Mouse (Mus musculus): Measurements from ENCODE around the gene Zfand2b. TPM values are rescaled to one million over a fixed set of nuclear protein-coding genes. Genes with fewer than 3 reads are reported as not detected.

Gene Zfand2b
- total RNA-seq (2021), result 10 to 100 TPM; 14.2 to 15.3 TPM

- intact Hi-C loops (cut with DNase I), result loop anchor here (2.0 kb wide), 1 partner anchor 26 kb away; the partner anchor contains the start of genes Cnppd1 and Retreg2
Observed at GRCm38 (mm10) chr1:75168472-75169464, at the start of gene Zfand2b. Gene Zfand2b, plus strand, starts transcription at chr1:75168646.

DNA sequence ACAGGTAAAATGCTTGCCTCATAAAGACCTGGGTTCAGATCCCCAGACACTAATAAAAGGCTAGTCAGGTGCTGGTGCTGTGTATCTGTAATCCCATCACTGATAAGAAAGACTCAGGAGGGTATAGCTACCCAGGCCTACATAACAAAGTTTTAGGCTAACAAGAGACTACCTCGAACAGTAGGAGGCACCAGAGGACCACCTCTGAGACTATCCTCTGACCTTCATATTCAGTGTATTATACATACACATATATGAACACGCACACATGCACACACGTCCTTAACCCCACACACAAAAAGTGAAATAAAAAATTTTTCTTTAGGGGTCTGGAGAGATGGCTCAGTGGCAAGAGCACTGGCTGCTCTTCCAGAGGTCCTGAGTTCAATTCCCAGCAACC, 46.2 kb upstream of the Zfand2b start:
- no peak for DNase-seq (ENCODE audit: low spot score)
- intact Hi-C loops (cut with DNase I), result no loop called here

More at GRCm38 (mm10) chr1:75168472-75169464, at the start of gene Zfand2b:
- DNase-seq (ENCODE audit: low spot score), result peak; percentile 94

DNA sequence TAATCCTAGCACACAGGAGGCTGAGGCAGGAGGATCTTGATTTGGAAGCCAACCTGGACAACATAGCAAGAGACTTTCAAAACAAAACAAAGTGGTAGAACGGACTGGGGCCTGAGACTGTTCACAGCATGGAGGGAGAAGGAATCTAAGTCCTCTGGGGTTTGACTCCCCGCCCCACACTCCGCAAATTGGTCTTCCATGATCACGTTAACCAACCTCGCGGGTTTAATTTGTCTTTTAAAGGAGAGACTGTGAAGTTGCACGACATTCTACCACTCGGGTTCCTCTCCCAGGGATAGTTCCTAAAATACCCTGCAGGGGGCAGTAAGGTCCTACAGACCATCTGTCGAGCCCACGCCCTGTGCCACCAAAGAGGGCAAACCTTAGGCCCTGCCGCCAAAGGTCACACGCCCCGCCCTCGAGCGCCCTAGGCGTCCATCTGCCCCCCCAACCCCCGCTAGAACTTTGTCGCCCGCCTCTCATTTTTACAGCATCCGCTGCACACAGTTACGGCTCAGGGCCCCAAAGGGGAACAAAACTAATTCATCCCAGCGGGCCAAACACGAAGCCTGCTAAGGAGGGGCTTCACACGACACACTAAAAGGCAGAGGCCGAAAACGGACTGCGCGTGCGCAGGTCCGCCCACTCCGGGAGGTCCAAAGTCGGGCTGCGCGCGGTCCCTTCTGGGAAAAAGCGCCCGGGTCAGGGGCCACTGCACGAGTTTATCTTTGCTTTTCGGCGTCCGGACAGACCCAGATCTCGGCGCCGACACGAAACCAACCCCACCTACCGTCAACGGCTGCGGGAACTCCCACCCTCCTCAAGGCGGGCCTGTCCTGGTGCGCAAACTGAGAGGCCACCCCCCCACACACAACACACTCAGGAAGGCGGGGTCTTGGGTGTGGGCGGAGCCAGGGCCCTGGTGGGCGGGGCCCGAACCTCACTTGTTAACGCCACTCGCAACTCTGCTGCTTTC, 43.8 kb upstream of the Zfand2b start, which contains the start of gene Nhej1:
Nhej1 (minus strand) TSS at position 855 of the 976 bp plus-strand sequence.
- DNase-seq (ENCODE audit: low spot score), result peak; percentile 85
- intact Hi-C loops (cut with DNase I), result no loop called here

DNA sequence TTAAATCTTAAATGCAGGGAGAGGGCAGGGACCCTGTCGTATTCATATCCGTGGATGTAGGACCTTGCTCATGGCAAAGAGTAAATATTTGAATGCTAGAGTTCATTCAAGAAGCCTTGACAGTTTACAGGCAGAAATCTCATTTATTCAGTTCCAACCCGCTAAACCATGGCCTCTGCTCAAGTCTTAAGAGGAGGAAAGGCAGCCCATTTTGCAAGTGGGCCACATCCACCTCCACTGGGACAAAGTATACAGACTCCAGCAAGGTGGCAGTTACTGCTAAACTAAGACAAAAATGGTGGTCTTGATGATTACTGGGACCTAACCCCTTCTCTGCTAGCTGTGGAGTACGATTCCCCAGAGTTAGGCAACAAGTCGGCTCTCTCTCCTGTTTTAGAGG, 43.0 kb upstream of the Zfand2b start:
- intact Hi-C loops (cut with DNase I), result no loop called here
- DNase-seq (ENCODE audit: low spot score), result no peak

DNA sequence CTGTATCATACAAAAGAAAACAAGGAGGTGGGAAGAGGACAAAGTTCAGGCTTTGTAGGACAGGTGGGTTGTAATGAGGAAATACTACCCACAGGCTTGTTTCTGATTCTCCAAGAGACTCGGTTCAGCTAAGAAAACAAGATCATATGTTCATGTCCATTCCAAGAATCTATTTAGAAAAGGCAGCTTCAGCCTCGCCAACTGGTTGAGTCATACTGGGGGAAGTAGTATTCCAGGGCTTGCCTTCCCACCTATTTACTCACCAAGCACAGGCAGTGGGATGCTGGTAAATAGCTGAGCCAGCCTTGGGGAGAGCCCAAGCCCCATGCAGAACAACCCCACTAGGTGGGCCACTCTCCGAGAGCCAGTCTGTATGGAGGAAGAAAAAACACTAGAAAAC, 39.8 kb upstream of the Zfand2b start:
- intact Hi-C loops (cut with DNase I), result no loop called here
- no peak for DNase-seq (ENCODE audit: low spot score)

- no peak for DNase-seq (ENCODE audit: low spot score)
- intact Hi-C loops (cut with DNase I), result no loop called here
Observed at GRCm38 (mm10) chr1:75133421-75134207, 34.8 kb upstream of the Zfand2b start, which contains the start of gene Slc23a3. Gene Slc23a3, minus strand, starts transcription at chr1:75133890.

- intact Hi-C loops (cut with DNase I), result no loop called here
- no peak for DNase-seq (ENCODE audit: low spot score)
Observed at GRCm38 (mm10) chr1:75136293-75136692, 32.2 kb upstream of the Zfand2b start.

GRCm38 (mm10) chr1:75136730-75137129, 31.7 kb upstream of the Zfand2b start:
- intact Hi-C loops (cut with DNase I), result no loop called here
- no peak for DNase-seq (ENCODE audit: low spot score)

DNA sequence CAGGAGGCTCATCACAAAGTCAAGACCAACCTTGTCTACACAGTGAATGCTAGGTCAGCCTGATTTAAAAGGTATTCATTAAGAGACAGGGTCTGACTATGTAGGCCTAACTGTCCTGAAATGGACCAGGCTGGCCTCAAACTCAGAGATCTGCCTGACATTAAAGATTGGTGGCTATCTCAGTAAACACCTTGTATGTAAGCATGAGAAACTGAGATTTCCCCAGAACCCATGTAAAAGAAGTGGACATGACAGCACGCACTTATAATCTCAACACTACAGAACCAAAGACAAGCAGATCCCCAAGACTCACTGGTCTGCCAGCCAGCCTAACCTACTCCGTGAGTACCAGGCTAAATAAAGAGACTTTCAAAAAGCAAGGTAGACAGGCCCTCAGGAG, 30.0 kb upstream of the Zfand2b start:
- intact Hi-C loops (cut with DNase I), result no loop called here
- no peak for DNase-seq (ENCODE audit: low spot score)

GRCm38 (mm10) chr1:75140601-75141190, 27.8 kb upstream of the Zfand2b start:
- DNase-seq (ENCODE audit: low spot score), result no peak
- intact Hi-C loops (cut with DNase I), result no loop called here

DNA sequence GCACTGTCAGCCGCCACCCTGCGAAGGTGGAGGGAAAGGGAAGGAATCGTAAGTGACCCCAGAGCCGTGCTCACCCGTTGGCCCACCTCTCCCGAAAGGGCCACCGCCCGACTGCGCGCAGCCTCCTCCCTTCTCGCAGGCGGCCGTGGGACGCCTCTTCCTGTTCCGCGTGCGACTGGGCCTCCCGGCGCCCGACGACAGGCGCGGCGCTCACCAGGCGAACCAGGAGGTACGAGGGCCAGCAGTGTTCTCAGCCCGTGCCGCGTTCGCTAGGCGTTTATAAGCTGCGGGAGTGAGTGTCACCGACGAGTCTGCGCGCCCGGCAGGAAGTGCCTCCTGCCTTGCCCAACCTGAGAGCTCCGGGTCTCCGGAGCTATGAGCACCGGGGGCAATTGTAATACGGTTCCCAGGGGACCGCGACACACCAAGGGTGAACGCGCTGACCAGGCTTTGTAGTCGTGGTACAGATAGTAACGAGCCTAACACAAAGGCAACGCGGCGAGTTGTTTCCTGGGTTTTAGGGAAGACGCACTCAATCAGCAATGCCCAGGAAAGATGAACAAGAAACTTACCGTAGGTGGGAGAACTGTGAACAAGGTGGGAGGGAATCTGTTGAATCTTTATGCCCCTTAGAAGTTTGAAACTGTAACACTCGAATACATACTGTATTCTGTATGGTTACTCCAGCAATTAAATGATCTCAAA, 26.8 kb upstream of the Zfand2b start:
- intact Hi-C loops (cut with DNase I), result loop anchor here (2.0 kb wide), 1 partner anchor 27 kb away; the partner anchor contains the start of gene Zfand2b
- DNase-seq (ENCODE audit: low spot score), result peak; percentile 68

DNA sequence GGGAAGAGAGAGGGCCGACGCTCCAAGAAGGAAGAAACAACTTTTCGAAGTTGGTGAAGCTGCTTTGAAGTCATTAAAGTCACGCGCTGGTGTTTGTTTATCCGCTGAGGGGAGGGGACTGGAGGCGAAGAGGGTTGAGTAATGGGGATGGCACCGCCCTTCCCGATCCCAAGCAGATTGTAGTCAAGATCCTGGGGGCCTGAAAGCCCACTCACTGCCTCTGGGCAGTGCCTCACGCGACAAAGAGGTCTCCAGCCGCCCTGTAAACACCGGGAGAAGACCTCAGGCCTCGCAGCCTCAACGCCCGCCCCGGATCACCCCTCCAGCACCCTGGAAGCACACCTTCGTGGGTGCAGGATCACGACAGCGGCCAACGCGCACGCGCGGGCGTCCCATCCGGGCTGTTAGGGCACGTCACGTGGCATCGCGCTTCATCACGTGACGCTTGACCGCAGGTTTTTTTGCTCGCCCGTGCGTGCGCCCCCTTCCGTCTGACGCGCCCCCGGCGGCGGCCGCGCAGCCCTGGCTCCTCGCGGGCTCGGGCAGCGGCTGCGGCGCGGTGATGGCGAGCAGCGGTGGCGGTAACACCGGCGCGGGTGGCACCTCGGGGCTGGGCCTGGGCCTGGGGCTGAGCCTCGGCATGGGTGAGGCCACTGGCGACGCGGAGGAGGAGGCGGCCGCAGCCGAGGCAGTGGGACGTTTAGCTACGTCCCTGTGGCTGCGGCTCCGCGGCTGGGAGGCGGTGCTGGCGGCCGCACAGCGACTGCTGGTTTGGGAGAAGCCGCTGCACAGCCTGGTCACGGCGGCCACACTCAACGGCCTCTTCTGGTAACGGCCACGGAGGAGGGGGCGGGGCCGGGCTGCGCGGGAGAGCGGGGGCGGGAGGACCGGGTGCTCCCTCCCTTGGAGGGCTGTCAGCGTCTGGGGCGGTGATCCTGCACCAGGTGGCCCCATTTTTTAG, 25.9 kb upstream of the Zfand2b start, which contains the start of the genes Cnppd1 and Retreg2:
Cnppd1 (minus strand) TSS at position 411 of the 961 bp plus-strand sequence.
Retreg2 (plus strand) TSS at position 478 of the 961 bp plus-strand sequence.
- peak; percentile 92 for DNase-seq (ENCODE audit: low spot score)
- intact Hi-C loops (cut with DNase I), result loop anchor here (2.0 kb wide), 1 partner anchor 26 kb away; the partner anchor contains the start of gene Zfand2b

DNA sequence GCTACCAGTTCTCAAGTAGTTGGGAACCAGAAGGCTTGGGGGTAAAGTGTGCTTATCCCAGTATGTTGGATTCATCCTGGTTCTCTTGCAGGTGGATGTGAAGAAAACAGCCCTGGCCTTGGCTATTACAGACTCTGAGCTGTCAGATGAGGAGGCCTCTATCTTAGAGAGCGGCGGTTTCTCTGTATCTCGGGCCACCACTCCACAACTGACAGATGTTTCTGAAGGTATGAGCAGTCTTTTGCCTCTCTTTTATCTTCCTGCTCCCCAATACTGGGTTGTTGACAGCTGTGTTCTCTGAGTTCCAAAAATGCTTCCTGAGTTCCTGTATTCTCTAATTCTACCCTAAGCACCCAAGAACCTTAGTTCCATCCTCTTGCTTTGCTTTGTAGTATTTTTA, 22.9 kb upstream of the Zfand2b start:
- DNase-seq (ENCODE audit: low spot score), result no peak
- intact Hi-C loops (cut with DNase I), result no loop called here

- intact Hi-C loops (cut with DNase I), result no loop called here
- no peak for DNase-seq (ENCODE audit: low spot score)
Observed at GRCm38 (mm10) chr1:75147411-75148135, 20.9 kb upstream of the Zfand2b start.

DNA sequence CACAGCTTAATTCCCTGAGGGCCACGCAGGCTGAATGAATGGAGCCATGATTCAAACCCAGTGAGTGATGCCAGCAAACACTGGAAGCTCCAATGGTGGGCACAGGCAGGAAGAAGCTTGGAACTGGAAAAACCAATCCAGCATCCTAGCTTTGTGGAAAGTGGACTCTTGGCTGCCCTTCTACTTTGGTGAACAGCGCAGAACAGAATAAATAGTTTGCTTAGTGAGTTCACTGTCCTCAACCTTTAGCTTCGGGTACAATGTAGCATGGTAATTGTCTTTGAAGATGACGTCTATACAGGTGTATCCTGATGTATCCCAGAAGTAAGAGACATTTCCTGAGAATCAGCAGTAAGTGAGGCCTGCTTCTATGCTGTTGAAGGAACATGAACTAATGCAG, 19.7 kb upstream of the Zfand2b start:
- intact Hi-C loops (cut with DNase I), result no loop called here
- DNase-seq (ENCODE audit: low spot score), result no peak

GRCm38 (mm10) chr1:75155837-75156236, 12.6 kb upstream of the Zfand2b start:
- intact Hi-C loops (cut with DNase I), result no loop called here
- no peak for DNase-seq (ENCODE audit: low spot score)
